Mouse (Mus musculus) CH12.LX (cell line): ENCODE results near the gene Pbld1. TPM values are rescaled to one million over a fixed set of nuclear protein-coding genes. Genes with fewer than 3 reads are reported as not detected.

ENCODE experiments used
- DNase-seq: peaks from one replicate; pipeline ENCODE4 v3.0.0-alpha.2; 2013; ENCODE audit errors: extremely low read depth
- H3K27ac ChIP-seq: 2 replicates; pipeline ENCODE4 v1.5.1; 2012; ENCODE audit warnings: low read depth, mild to moderate bottlenecking, control low read depth, moderate library complexity; ENCODE audit not compliant: insufficient read depth
- H3K27me3 ChIP-seq: replicated peaks from 2 replicates; pipeline ENCODE3; 2012; ENCODE audit warnings: inconsistent platforms
- H3K36me3 ChIP-seq, 2 experiments: replicated peaks in 1 of 2; 2 replicates each; pipeline versions ENCODE3 to v1.6.1; 2012; ENCODE audit warnings: inconsistent platforms in 1 of 2, low read length in 1 of 2, mild to moderate bottlenecking in 1 of 2, mixed read lengths in 1 of 2, moderate library complexity in 1 of 2; ENCODE audit not compliant: control insufficient read depth in 1 of 2, insufficient read depth in 1 of 2
- H3K4me1 ChIP-seq, 2 experiments: 2 replicates each; pipeline ENCODE4 v1.6.1; 2012; ENCODE audit warnings: inconsistent platforms in 1 of 2, moderate library complexity in 1 of 2; ENCODE audit not compliant: insufficient read depth in 2 of 2, control insufficient read depth in 1 of 2
- H3K4me2 ChIP-seq: 2 replicates; pipeline ENCODE4 v1.6.1; 2012; ENCODE audit warnings: low read depth, mild to moderate bottlenecking, control low read depth; ENCODE audit not compliant: poor library complexity, insufficient read depth, severe bottlenecking
- H3K4me3 ChIP-seq, 3 experiments: fragments of 150-350 bp in 1 of 3; sonication (generic) in 1 of 3; replicated peaks in 1 of 3; 2 replicates each; pipeline versions ENCODE3 to v1.5.1; 2011 to 2012; ENCODE audit warnings: low read depth in 2 of 3, low read length in 2 of 3, mild to moderate bottlenecking in 2 of 3, moderate library complexity in 2 of 3, control low read depth in 1 of 3, improper control_type of control experiment in 1 of 3, inconsistent platforms in 1 of 3, mixed read lengths in 1 of 3; ENCODE audit not compliant: poor library complexity in 1 of 3
- H3K79me2 ChIP-seq: replicated peaks from 2 replicates; pipeline ENCODE4 v1.6.1; 2012; ENCODE audit warnings: mild to moderate bottlenecking, moderate library complexity; ENCODE audit not compliant: control insufficient read depth, poor library complexity, insufficient read depth, severe bottlenecking; ENCODE audit errors: extremely low read depth
- H3K9ac ChIP-seq: 2 replicates; pipeline ENCODE4 v1.6.1; 2012; ENCODE audit warnings: low read depth, mild to moderate bottlenecking, control low read depth, moderate library complexity; ENCODE audit not compliant: insufficient read depth
- H3K9me3 ChIP-seq: replicated peaks from 2 replicates; pipeline ENCODE3; 2012; ENCODE audit warnings: low read length, inconsistent platforms, mixed read lengths
- CHD2 ChIP-seq: IDR thresholded peaks from 2 replicates; pipeline ENCODE4 v1.6.1; 2011; ENCODE audit warnings: low read length, improper control_type of control experiment
- CTCF ChIP-seq, 2 experiments: IDR thresholded peaks in 1 of 2; conservative IDR thresholded peaks in 1 of 2; 2 replicates each; pipeline ENCODE4 v1.5.1; 2011 to 2012; ENCODE audit warnings: low read depth in 2 of 2, low read length in 2 of 2, improper control_type of control experiment in 1 of 2, inconsistent platforms in 1 of 2, mild to moderate bottlenecking in 1 of 2, moderate library complexity in 1 of 2
- EP300 ChIP-seq: IDR thresholded peaks from 2 replicates; pipeline ENCODE4 v1.6.1; 2011; ENCODE audit warnings: low read length, improper control_type of control experiment
- ETS1 ChIP-seq: conservative IDR thresholded peaks from 2 replicates; pipeline ENCODE4 v1.6.1; 2012; ENCODE audit warnings: low read depth, mild to moderate bottlenecking, inconsistent platforms, low read length, improper control_type of control experiment, moderate library complexity
- GABPA ChIP-seq: IDR thresholded peaks from 2 replicates; pipeline ENCODE4 v1.6.1; 2012; ENCODE audit warnings: low read depth, low read length, improper control_type of control experiment, inconsistent platforms; ENCODE audit not compliant: insufficient replicate concordance
- KAT2A ChIP-seq: IDR thresholded peaks from 2 replicates; pipeline ENCODE4 v1.6.1; 2012; ENCODE audit warnings: low read length, improper control_type of control experiment, inconsistent platforms; ENCODE audit not compliant: insufficient replicate concordance
- MAFK ChIP-seq: IDR thresholded peaks from 2 replicates; pipeline ENCODE4 v1.6.1; 2011; ENCODE audit warnings: low read length, improper control_type of control experiment; ENCODE audit not compliant: insufficient replicate concordance
- MAZ ChIP-seq: IDR thresholded peaks from 2 replicates; pipeline ENCODE4 v1.6.1; 2012; ENCODE audit warnings: low read depth, mild to moderate bottlenecking, inconsistent platforms, low read length, improper control_type of control experiment, moderate library complexity
- MXI1 ChIP-seq: IDR thresholded peaks from 2 replicates; pipeline ENCODE4 v1.6.1; 2011; ENCODE audit warnings: mild to moderate bottlenecking, low read depth, low read length, improper control_type of control experiment
- MYC ChIP-seq: IDR thresholded peaks from 2 replicates; pipeline ENCODE4 v1.6.1; 2011; ENCODE audit warnings: low read depth, mild to moderate bottlenecking, improper control_type of control experiment, low read length
- NELFE ChIP-seq: IDR thresholded peaks from 2 replicates; pipeline ENCODE4 v1.6.1; 2011; ENCODE audit warnings: low read depth, low read length, improper control_type of control experiment
- POLR2A ChIP-seq: IDR thresholded peaks from 2 replicates; pipeline ENCODE4 v1.6.1; 2011; ENCODE audit warnings: low read depth, mild to moderate bottlenecking, improper control_type of control experiment, low read length
- RAD21 ChIP-seq: IDR thresholded peaks from 2 replicates; pipeline ENCODE4 v1.6.1; 2011; ENCODE audit warnings: low read depth, mild to moderate bottlenecking, low read length, improper control_type of control experiment, moderate library complexity
- RCOR1 ChIP-seq: conservative IDR thresholded peaks from 2 replicates; pipeline ENCODE4 v1.6.1; 2012; ENCODE audit warnings: low read depth, mild to moderate bottlenecking, inconsistent platforms, low read length, improper control_type of control experiment
- TBP ChIP-seq: conservative IDR thresholded peaks from 2 replicates; pipeline ENCODE4 v1.6.1; 2011; ENCODE audit warnings: low read depth, low read length, improper control_type of control experiment
- UBTF ChIP-seq: IDR thresholded peaks from 2 replicates; pipeline ENCODE4 v1.6.1; 2012; ENCODE audit warnings: low read depth, mild to moderate bottlenecking, inconsistent platforms, low read length, improper control_type of control experiment, moderate library complexity
- USF1 ChIP-seq: IDR thresholded peaks from 2 replicates; pipeline ENCODE4 v1.6.1; 2014; ENCODE audit warnings: low read depth, mild to moderate bottlenecking, inconsistent platforms, low read length, improper control_type of control experiment
- USF2 ChIP-seq: conservative IDR thresholded peaks from 2 replicates; pipeline ENCODE4 v1.6.1; 2011; ENCODE audit warnings: low read depth, low read length, improper control_type of control experiment
- ZMIZ1 ChIP-seq: IDR thresholded peaks from 2 replicates; pipeline ENCODE4 v1.6.1; 2012; ENCODE audit warnings: low read depth, mild to moderate bottlenecking, inconsistent platforms, low read length, improper control_type of control experiment
- ZNF384 ChIP-seq: IDR thresholded peaks from 2 replicates; pipeline ENCODE4 v1.6.1; 2012; ENCODE audit warnings: low read depth, low read length, improper control_type of control experiment, inconsistent platforms
- dilution Hi-C: fragments of 300-500 bp; cut with MboI; formaldehyde crosslinking; loops from 2 replicates; pipeline ENCODE4 v1.14.3; 2020; ENCODE audit warnings: low sequenced_read_pairs; ENCODE audit not compliant: extremely low pct_unique_long_range_greater_than_20kb, extremely low pct_ligation_motif_present
- in situ Hi-C: fragments of 300-500 bp; cut with MboI; formaldehyde crosslinking; loops from 3 replicates; pipeline ENCODE4 v1.14.3; 2019; ENCODE audit warnings: low sequenced_read_pairs, low pct_ligation_motif_present, low pct_unique_long_range_greater_than_20kb, mixed read lengths
- polyA plus RNA-seq: library from polyadenylated mRNA; unstranded; fragments of >175 nt; gene quantifications from 2 replicates; pipeline ENCODE4 v1.2.1, GENCODE M21; 2012; ENCODE audit warnings: low read depth; ENCODE audit not compliant: insufficient read length
- total RNA-seq, 2 experiments: library from RNA; depleted of rRNA; stranded (reverse); fragments of 300-350 nt in 1 of 2; fragments of >200 nt in 1 of 2; gene quantifications; 2 replicates each; pipeline ENCODE4 v1.2.3; 2012 to 2014

Pbld1 gene
- total and polyA plus RNA-seq, 3 experiments: 0.04 to 0.49 TPM; not detected in 1

DNA sequence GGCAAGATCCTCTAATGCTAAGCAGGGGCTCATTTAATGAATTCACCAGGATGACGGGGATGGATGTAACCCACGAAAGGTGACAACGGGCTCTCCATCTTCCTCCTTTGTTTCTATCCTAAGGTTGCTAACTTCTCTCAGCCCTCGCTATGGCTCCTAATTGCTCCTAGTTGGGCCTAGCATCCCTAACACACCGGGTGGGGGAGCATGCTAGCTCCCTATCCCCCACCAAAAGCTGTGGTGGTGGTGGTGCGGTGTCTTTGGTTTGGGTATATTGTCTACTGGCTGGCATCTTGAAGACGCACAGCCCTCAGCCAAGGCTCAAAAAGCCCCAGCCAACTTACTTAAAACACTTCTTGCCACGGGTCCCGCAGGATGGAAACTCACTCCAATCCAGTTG is 56.4 kb downstream of the Pbld1 start:
- no peak for DNase-seq
- TF ChIP-seq NELFE (no peak), ETS1 (no peak), TBP (no peak), RCOR1 (no peak), EP300 (no peak), MYC (no peak), USF1 (no peak), ZMIZ1 (no peak), MAFK (no peak), CHD2 (no peak), KAT2A (no peak), UBTF (no peak)
- H3K4me2 ChIP-seq: no peak overlapping the region
- H3K27me3 ChIP-seq: no peaks in the 10 kb centered on the region
- dilution Hi-C loops (no loop called here), in situ Hi-C loops (no loop called here)
- no peaks in the 10 kb centered on the region for H3K79me2 ChIP-seq
- H3K4me3 ChIP-seq: no peak overlapping the region
- H3K4me1 ChIP-seq: no peaks in the 10 kb centered on the region
- peaks cover 3% of the 10 kb centered on the region for H3K9me3 ChIP-seq
- no peaks in the 10 kb centered on the region for H3K36me3 ChIP-seq
- H3K27ac ChIP-seq: no peak overlapping the region
- no peak overlapping the region for H3K9ac ChIP-seq

DNA sequence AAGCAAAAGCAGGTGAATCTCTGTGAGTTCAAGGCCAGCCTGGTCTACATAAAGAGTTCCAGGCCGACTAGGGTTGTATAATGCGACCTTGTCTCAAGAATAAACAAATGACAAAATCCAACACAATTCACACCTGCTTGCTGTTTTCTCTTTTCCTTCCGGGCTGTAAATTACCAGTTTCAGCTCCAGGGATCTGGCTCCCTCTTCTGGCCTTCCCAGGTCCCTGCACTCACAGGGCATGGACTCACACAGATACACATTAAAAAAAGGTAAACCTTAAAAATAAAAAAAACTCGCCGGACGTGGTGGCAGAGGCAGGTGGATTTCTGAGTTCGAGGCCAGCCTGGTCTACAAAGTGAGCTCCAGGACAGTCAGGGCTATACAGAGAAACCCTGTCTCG is 57.6 kb downstream of the Pbld1 start:
- Histone ChIP-seq H3K27me3 (no peaks in the 10 kb centered on the region), H3K4me1 (no peaks in the 10 kb centered on the region; a peak in 1 of 4 replicates), H3K79me2 (no peaks in the 10 kb centered on the region), H3K4me2 (no peak overlapping the region), H3K27ac (no peak overlapping the region), H3K4me3 (no peak overlapping the region), H3K9ac (no peak overlapping the region), H3K36me3 (no peaks in the 10 kb centered on the region), H3K9me3 (peaks cover 3% of the 10 kb centered on the region)
- in situ Hi-C loops: no loop called here
- dilution Hi-C loops: no loop called here
- TF ChIP-seq USF2 (no peak), RAD21 (peak; percentile 1), CTCF (conservative IDR thresholded peaks at IDR 0.05 in 1 of 2, IDR thresholded peaks at IDR 0.05 in 1 of 2; ENCODE audit: low read depth in 2 of 2, low read length in 2 of 2) (0 out of 4 replicates have a peak, but pooled peaks of 1 of the 2 experiments have one; percentile 17), MXI1 (no peak)
- no peak for DNase-seq

DNA sequence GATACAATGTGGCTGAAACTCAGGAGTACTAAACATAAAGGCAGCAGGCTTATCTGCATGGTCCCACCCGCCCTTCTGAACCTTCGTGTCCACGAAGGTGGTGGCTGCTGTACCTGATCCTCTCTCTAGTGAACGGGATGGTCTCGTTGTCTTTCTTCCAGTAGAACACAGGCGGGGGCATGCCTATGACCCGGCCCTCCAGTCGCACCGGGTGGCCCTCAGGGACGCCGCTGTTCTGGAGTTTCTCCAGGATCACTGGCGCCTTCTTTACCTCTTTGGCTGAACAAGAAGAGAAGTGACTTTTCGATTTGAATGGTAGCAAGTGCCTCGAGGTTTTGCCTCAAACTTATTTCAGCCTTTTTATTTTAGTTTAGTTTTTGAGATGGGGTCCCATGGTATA is 60.0 kb downstream of the Pbld1 start:
- H3K4me3 ChIP-seq: no peak overlapping the region
- dilution Hi-C loops (no loop called here), in situ Hi-C loops (no loop called here)
- TF ChIP-seq MAZ (no peak), MXI1 (no peak), POLR2A (no peak), ETS1 (no peak), USF2 (no peak), MYC (no peak), ZMIZ1 (no peak), ZNF384 (no peak), GABPA (no peak)
- no peak overlapping the region for H3K4me2 ChIP-seq
- peaks cover 3% of the 10 kb centered on the region for H3K9me3 ChIP-seq
- H3K4me1 ChIP-seq: peaks cover 0 to 6% of the 10 kb centered on the region in 2 experiments; a peak in 2 of 4 replicates
- H3K79me2 ChIP-seq: no peaks in the 10 kb centered on the region
- no peak overlapping the region for H3K27ac ChIP-seq
- no peak overlapping the region for H3K9ac ChIP-seq
- no peaks in the 10 kb centered on the region for H3K27me3 ChIP-seq
- no peaks in the 10 kb centered on the region for H3K36me3 ChIP-seq
- no peak for DNase-seq
